Comparison of ENCODE assay signal across 8 mouse cellular contexts in genomic region chr14:28506376-28506831, GRCm38 (mm10). TPM values are rescaled to one million over a fixed set of nuclear protein-coding genes. Genes with fewer than 3 reads are reported as not detected.
A peak's percentile ranks its signal among the peaks of the same experiment; 100 is the strongest.
DNase-seq lines count a peak whose midpoint lies in the region; ATAC-seq lines count a peak whose summit lies in the region.

No protein-coding gene starts in this region.

- H3K27ac ChIP-seq in intestine, embryonic 14.5 days (ENCODE audit: low read depth) = peak overlapping the region; percentile 98
- H3K27ac ChIP-seq in liver, embryonic 15.5 days (replicated peaks) = no peak overlapping the region

- H3K27me3 ChIP-seq in intestine, embryonic 14.5 days (replicated peaks; ENCODE audit: control insufficient read depth, insufficient read depth, low read length) = peaks cover 21% of the 10 kb centered on the region
- H3K27me3 ChIP-seq in liver, embryonic 15.5 days = peaks cover 99% of the 10 kb centered on the region

- H3K4me2 ChIP-seq in intestine, embryonic 14.5 days (ENCODE audit: low read length) = peak overlapping the region; percentile 64
- peak overlapping the region; percentile 61 for H3K4me2 ChIP-seq in liver, embryonic 15.5 days

- peak overlapping the region; percentile 91 for H3K9ac ChIP-seq in intestine, embryonic 14.5 days (ENCODE audit: low read length)
- no peak overlapping the region for H3K9ac ChIP-seq in liver, embryonic 15.5 days

- under 1% methylated on average over 29 of the region's 29 CpGs for WGBS in intestine, embryonic 14.5 days
- 1% methylated on average over 29 of the region's 29 CpGs for WGBS in liver, embryonic 15.5 days (ENCODE audit: insufficient replicate concordance)

- peak; percentile 35 to 46 for DNase-seq in cerebellum, postnatal 25 days
- DNase-seq in cerebellum, adult 9-11 months = no peak
- peak; percentile 8 for DNase-seq in brain, adult 2 months (ENCODE audit: low read depth, low spot score)
- DNase-seq in gastrocnemius, postnatal 25 days = peak; percentile 44
- peak; percentile 84 for DNase-seq in intestine, embryonic 14.5 days (ENCODE audit: low spot score)
- peak; percentile 72 for DNase-seq in retina, postnatal 1 day
- DNase-seq in spleen, postnatal 10 days (ENCODE audit: low spot score in 2 of 2) = no peak

- no peak for ATAC-seq in intestine, embryonic 14.5 days (replicated peaks; ENCODE audit: low FRiP score, low TSS enrichment, low read depth)
- ATAC-seq in liver, embryonic 15.5 days (ENCODE audit: insufficient read depth) = no peak

- peak overlapping the region; percentile 82 for H3K4me3 ChIP-seq in intestine, embryonic 14.5 days (ENCODE audit: low read depth, low read length)
- H3K4me3 ChIP-seq in liver, embryonic 15.5 days (replicated peaks) = peak overlapping the region; percentile 44

- H3K9me3 ChIP-seq in intestine, embryonic 14.5 days (ENCODE audit: control insufficient read depth, low read length) = no peaks in the 10 kb centered on the region
- no peaks in the 10 kb centered on the region for H3K9me3 ChIP-seq in liver, embryonic 15.5 days (replicated peaks)

- peaks cover 5% of the 10 kb centered on the region; the same call in 1 of the 2 replicates for H3K4me1 ChIP-seq in intestine, embryonic 14.5 days (replicated peaks; ENCODE audit: control insufficient read depth, insufficient read depth, low read length)
- no peaks in the 10 kb centered on the region; the same call in 1 of the 2 replicates for H3K4me1 ChIP-seq in liver, embryonic 15.5 days (replicated peaks)

- H3K36me3 ChIP-seq in intestine, embryonic 14.5 days (ENCODE audit: control insufficient read depth, insufficient read depth, low read length) = no peaks in the 10 kb centered on the region
- H3K36me3 ChIP-seq in liver, embryonic 15.5 days (replicated peaks) = no peaks in the 10 kb centered on the region

RNA-seq across cellular contexts. Expression of gene Wnt5a, which starts 1.9 kb away (rescaled TPM):
- total RNA-seq in gastrocnemius, postnatal 25 days (2021) = 1 to 10 TPM; 6.9 to 7.2 TPM
- polyA plus RNA-seq in intestine, embryonic 14.5 days (2014; fragmentation: Nextera tagmentation; extraction: Ambion mirVana) = 37.0 and 49.8 TPM in 2 replicates
- 0.21 and 0.33 TPM in 2 replicates for polyA plus RNA-seq in liver, embryonic 15.5 days (2015; fragmentation: Nextera tagmentation; extraction: Ambion mirVana)

Comparison
In these comparisons a context has a peak if more than half of its experiments do, and no peak if none do; other contexts are left out.
1. DNase-seq: peak in cerebellum, postnatal 25 days (2 of 2), brain, adult 2 months (single experiment), gastrocnemius, postnatal 25 days (single experiment), intestine, embryonic 14.5 days (single experiment) and retina, postnatal 1 day (single experiment); none in cerebellum, adult 9-11 months (single experiment) and spleen, postnatal 10 days (0 of 2).
2. RNA of gene Wnt5a, which starts 1.9 kb away (polyA plus RNA-seq): 37.0 to 49.8 TPM in intestine, embryonic 14.5 days; 0.21 to 0.33 TPM in liver, embryonic 15.5 days; every median in the first group is over 10 times any median in the second.